Mouse (Mus musculus) lung, postnatal 10 days (tissue): Measurements from ENCODE around the gene Rundc3b.

Experiments
- DNase-seq: peaks from one replicate; pipeline ENCODE4 v3.0.0; 2021

Gene Rundc3b

DNA sequence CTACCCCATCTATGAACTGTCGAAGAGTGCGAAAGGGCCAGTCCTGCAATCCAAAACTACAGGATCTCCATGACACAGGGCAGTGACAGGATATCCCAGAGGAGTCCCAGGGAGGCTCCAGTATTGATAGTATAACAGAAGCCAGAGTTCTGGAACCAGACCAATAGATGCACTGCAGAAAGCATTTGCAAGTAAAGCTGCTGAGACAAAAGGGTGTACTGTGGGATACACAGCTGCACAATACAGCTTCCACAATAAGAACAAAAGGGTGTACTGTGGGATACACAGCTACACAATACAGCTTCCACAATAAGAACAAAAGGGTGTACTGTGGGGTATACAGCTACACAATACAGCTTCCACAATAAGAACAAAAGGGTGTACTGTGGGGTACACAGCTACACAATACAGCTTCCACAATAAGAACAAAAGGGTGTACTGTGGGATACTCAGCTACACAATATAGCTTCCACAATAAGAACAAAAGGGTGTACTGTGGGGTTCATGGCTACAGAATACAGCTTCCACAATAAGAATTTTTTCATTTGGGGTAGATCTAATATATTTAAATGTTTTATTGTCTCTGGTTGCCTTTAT lies 134.0 kb downstream of the Rundc3b start:
- no peak for DNase-seq

DNA sequence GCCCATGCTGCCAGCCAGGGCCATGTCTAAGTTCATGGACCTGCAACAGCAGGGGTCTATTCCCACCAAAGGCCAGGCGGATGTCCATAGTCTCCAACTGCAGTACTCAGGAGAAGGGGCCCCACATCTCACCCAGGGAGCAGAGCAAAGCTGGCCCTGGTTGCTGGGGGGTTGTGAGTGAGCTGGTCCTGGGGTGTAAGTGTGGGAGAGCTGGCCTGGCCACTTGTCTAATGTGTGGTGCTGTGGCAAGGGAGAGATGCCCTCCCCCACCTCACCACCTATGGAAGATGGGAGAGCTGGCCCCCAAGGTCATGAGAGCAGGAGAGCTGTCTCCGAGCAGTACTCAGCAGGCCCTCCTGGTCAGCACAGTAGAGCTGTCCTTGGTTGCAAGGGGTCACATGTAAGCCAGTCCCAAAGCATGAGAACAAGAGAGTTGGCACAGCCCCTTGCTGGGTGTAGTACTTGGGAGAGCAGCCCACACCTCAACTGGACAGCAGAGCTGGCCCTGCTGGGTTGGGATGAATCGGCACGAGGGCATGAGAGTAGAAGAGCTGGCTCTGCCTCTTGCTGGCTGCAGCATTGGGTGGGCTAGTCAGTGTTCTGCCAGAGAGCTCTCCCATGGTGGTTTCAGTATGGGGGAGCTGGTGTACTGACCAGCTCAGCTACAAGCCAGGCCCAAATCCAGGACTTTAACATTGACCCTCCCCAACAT lies 134.6 kb downstream of the Rundc3b start:
- no peak for DNase-seq

DNA sequence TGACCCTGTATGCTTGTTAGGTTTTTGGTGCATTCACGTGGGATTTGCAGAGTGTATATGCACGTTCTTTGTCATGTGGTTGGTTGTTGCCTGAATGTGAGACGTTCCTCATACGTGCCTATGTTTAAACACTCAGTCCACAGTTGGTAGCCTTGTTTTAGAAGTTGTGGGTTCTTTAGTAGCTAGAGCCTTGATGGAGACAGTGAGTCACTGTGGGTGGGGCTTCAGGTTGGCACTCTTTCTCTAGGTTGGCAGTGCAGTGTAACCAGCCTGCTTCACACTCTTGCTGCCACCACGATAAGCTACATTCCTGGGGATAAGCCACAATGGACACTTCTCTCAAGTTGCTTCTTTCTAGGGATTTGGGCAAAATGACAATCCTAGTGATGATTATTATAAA lies 166.2 kb downstream of the Rundc3b start:
- DNase-seq: no peak

DNA sequence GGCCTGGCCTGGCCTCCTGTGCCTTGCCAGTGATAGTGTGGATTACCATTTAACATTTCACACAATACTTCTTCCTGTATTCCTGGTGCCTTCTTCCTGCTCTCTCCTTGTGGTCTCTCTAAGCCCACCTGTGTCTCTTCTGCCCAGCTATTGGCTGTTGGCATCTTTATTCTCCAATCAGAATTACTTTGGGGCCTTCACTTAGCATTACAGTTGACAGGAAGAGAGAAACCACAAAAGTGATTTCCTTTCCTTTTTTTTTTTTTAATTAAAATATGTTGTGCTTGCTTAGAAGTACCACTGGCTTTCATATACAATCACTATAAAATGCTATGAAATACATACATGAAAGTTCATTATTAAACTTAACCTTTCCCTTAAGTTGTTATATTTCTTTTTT lies 167.2 kb downstream of the Rundc3b start:
- no peak for DNase-seq
